ENCODE assay signal across 27 mouse cellular contexts in the genomic region with DNA sequence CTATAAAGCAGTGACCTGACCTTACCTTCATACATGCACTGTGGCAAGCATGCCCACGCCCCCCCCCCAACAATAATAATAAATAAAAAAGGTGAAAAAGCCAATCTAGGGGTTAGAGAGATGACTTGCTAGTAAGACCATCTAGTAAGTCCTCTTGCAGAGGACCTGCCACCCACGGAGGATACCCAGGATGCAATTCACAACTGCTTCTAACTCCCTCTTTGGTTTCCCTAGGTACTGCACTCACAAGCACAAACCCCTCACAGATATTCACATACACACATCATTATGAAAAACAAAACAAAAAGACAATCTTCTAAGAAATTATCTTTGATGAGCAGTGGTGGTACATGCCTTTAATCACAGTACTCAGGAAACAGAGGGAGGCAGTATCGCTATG. TPM values are rescaled to one million over a fixed set of nuclear protein-coding genes. Genes with fewer than 3 reads are reported as not detected.
DNase-seq lines count a peak whose midpoint lies in the region; ATAC-seq and TF ChIP-seq lines count a peak whose summit lies in the region.
"Had no signal": no experiment of that assay in that cellular context is flagged by ENCODE, and none has a peak within 500 bp of the region (broad histone marks: within the 10 kb centered on the region; RNA-seq: fewer than 3 reads in every experiment).

No protein-coding gene starts in this region.

- no peaks in the 10 kb centered on the region for H3K27me3 ChIP-seq in hindbrain, postnatal 0 days (ENCODE audit: insufficient read depth, low read length)
- no peaks in the 10 kb centered on the region for H3K27me3 ChIP-seq in hindbrain, embryonic 16.5 days (replicated peaks; ENCODE audit: control insufficient read depth, insufficient read depth, low read length)
- H3K27me3 ChIP-seq in splenic B cell, adult 2 months (ENCODE audit: control insufficient read depth, insufficient read depth, low read length, poor library complexity, severe bottlenecking), result no peaks in the 10 kb centered on the region
- no peaks in the 10 kb centered on the region for H3K27me3 ChIP-seq in forebrain, embryonic 14.5 days (replicated peaks; ENCODE audit: control insufficient read depth, insufficient read depth, low read length)
- H3K27me3 ChIP-seq: forebrain, embryonic 13.5 days; heart, embryonic 13.5 days; hindbrain, embryonic 13.5 days; limb, embryonic 15.5 days; midbrain, embryonic 13.5 days; Patski had no signal

- H3K27ac ChIP-seq in hindbrain, postnatal 0 days, result no peak overlapping the region
- H3K27ac ChIP-seq in hindbrain, embryonic 16.5 days (ENCODE audit: low read depth, low read length), result no peak overlapping the region
- no peak overlapping the region for H3K27ac ChIP-seq in forebrain, embryonic 14.5 days (ENCODE audit: low read depth, low read length)
- H3K27ac ChIP-seq: forebrain, embryonic 13.5 days; heart, embryonic 13.5 days; hindbrain, embryonic 13.5 days; left cerebral cortex, adult 2 months; limb, embryonic 15.5 days; midbrain, embryonic 13.5 days had no signal

- H3K36me3 ChIP-seq in hindbrain, postnatal 0 days (ENCODE audit: insufficient read depth, low read length), result no peaks in the 10 kb centered on the region
- no peaks in the 10 kb centered on the region for H3K36me3 ChIP-seq in hindbrain, embryonic 16.5 days (ENCODE audit: control insufficient read depth, insufficient read depth, low read length)
- no peaks in the 10 kb centered on the region for H3K36me3 ChIP-seq in splenic B cell, adult 2 months (ENCODE audit: control insufficient read depth, insufficient read depth, low read length, poor library complexity, severe bottlenecking)
- H3K36me3 ChIP-seq in forebrain, embryonic 14.5 days (ENCODE audit: control insufficient read depth, insufficient read depth, low read length), result no peaks in the 10 kb centered on the region
- H3K36me3 ChIP-seq: hindbrain, embryonic 13.5 days had no signal

- H3K4me1 ChIP-seq in hindbrain, postnatal 0 days (ENCODE audit: insufficient read depth, low read length), result peaks cover 11% of the 10 kb centered on the region
- peaks cover 22% of the 10 kb centered on the region for H3K4me1 ChIP-seq in hindbrain, embryonic 16.5 days (ENCODE audit: control insufficient read depth, insufficient read depth, low read depth, low read length)
- peaks cover 16% of the 10 kb centered on the region for H3K4me1 ChIP-seq in forebrain, embryonic 14.5 days (ENCODE audit: control insufficient read depth, insufficient read depth, low read length)

- H3K4me2 ChIP-seq in hindbrain, postnatal 0 days (ENCODE audit: low read depth, low read length), result no peak overlapping the region
- no peak overlapping the region for H3K4me2 ChIP-seq in hindbrain, embryonic 16.5 days (ENCODE audit: low read length)
- no peak overlapping the region for H3K4me2 ChIP-seq in forebrain, embryonic 14.5 days (ENCODE audit: low read length)
- H3K4me2 ChIP-seq: forebrain, embryonic 13.5 days; heart, embryonic 13.5 days; hindbrain, embryonic 13.5 days; limb, embryonic 15.5 days; midbrain, embryonic 13.5 days had no signal

- H3K9me3 ChIP-seq in hindbrain, postnatal 0 days (ENCODE audit: low read length), result no peaks in the 10 kb centered on the region
- no peaks in the 10 kb centered on the region for H3K9me3 ChIP-seq in hindbrain, embryonic 16.5 days (ENCODE audit: control insufficient read depth, low read length)
- no peaks in the 10 kb centered on the region for H3K9me3 ChIP-seq in forebrain, embryonic 14.5 days (replicated peaks; ENCODE audit: control insufficient read depth, low read length)
- H3K9me3 ChIP-seq: forebrain, embryonic 13.5 days; heart, embryonic 13.5 days; hindbrain, embryonic 13.5 days; limb, embryonic 15.5 days; midbrain, embryonic 13.5 days had no signal

- no peak overlapping the region for H3K9ac ChIP-seq in hindbrain, postnatal 0 days (replicated peaks; ENCODE audit: low read length)
- no peak overlapping the region for H3K9ac ChIP-seq in hindbrain, embryonic 16.5 days (ENCODE audit: low read depth, low read length)
- no peak overlapping the region for H3K9ac ChIP-seq in forebrain, embryonic 14.5 days (ENCODE audit: low read length)
- H3K9ac ChIP-seq: forebrain, embryonic 13.5 days; heart, embryonic 13.5 days; hindbrain, embryonic 13.5 days; limb, embryonic 15.5 days; midbrain, embryonic 13.5 days had no signal

- H3K4me3 ChIP-seq in hindbrain, postnatal 0 days (ENCODE audit: low read length), result no peak overlapping the region
- H3K4me3 ChIP-seq in hindbrain, embryonic 16.5 days (ENCODE audit: low read length), result no peak overlapping the region
- no peak overlapping the region for H3K4me3 ChIP-seq in forebrain, embryonic 14.5 days (ENCODE audit: low read depth, low read length)
- H3K4me3 ChIP-seq: forebrain, embryonic 13.5 days; gastrocnemius, adult 2 months; heart, embryonic 13.5 days; hindbrain, embryonic 13.5 days; left cerebral cortex, adult 2 months; limb, embryonic 15.5 days; midbrain, embryonic 13.5 days had no signal

- no peak for ATAC-seq in hindbrain, postnatal 0 days
- ATAC-seq in hindbrain, embryonic 16.5 days, result no peak
- ATAC-seq in forebrain, embryonic 14.5 days, result no peak
- ATAC-seq: activated CD4-positive, CD25-positive, alpha-beta regulatory T cell, adult 4 months; forebrain, embryonic 13.5 days; intestine, embryonic 16.5 days; midbrain, embryonic 13.5 days; Patski had no signal

- peak; percentile 19; the same call in 1 of the 2 replicates for TF ChIP-seq CTCF in hindbrain, postnatal 0 days (IDR thresholded peaks at IDR 0.05; ENCODE audit: low read depth)

- WGBS in hindbrain, postnatal 0 days, result 90% methylated on average over 3 of the region's 3 CpGs
- WGBS in hindbrain, embryonic 16.5 days, result 87% methylated on average over 3 of the region's 3 CpGs
- WGBS in forebrain, embryonic 14.5 days, result 94% methylated on average over 3 of the region's 3 CpGs

- DNase-seq in hindbrain, postnatal 0 days (ENCODE audit: low spot score), result no peak
- DNase-seq in ES-CJ7 (ENCODE audit: low read depth, low spot score) (peak; percentile 45), R1 (ENCODE audit: low read depth, low spot score) (peak; percentile 50)
- peak; percentile 23 for DNase-seq in splenic B cell, adult 2 months (ENCODE audit: low read depth, low spot score)
- DNase-seq in adrenal gland, postnatal 14 days, result no peak
- DNase-seq in forebrain, embryonic 14.5 days (ENCODE audit: low spot score), result no peak
- DNase-seq: adrenal gland, adult 8-10 months; cerebellum, adult 8-10 months; cerebellum, postnatal 36 days; gastrocnemius, adult 2 months; heart, postnatal 14 days; kidney, adult 9 months; kidney, postnatal 36 days; left cerebral cortex, postnatal 4 days; lung, adult 2 months had no signal

RNA-seq across cellular contexts. Expression of gene Gpatch8, which starts 4.1 kb away (rescaled TPM):
- total RNA-seq in hindbrain, postnatal 0 days (2014; rRNA removed), result 21.0 and 21.3 TPM in 2 replicates
- 48.9 and 50.6 TPM in 2 replicates for polyA plus RNA-seq in hindbrain, postnatal 0 days (2015; fragmentation: Nextera tagmentation; extraction: Ambion mirVana)
- 52.9 and 60.5 TPM in 2 replicates for polyA plus RNA-seq in hindbrain, embryonic 16.5 days (2015; fragmentation: Nextera tagmentation; extraction: Ambion mirVana)
- total RNA-seq in adrenal gland, postnatal 14 days (2021), result 29.7 and 29.9 TPM in 2 replicates
- polyA plus RNA-seq in forebrain, embryonic 14.5 days (2014; fragmentation: Nextera tagmentation; extraction: Ambion mirVana), result 32.6 and 47.7 TPM in 2 replicates

RNA-seq across cellular contexts. Expression of gene Gm11627, which starts 27.2 kb away (rescaled TPM):
- total RNA-seq in hindbrain, postnatal 0 days (2014; rRNA removed), result 2.0 TPM in 1 of 2 replicates, not detected in the other
- 5.2 TPM in 2 replicates for polyA plus RNA-seq in hindbrain, postnatal 0 days (2015; fragmentation: Nextera tagmentation; extraction: Ambion mirVana)
- 2.8 and 4.1 TPM in 2 replicates for polyA plus RNA-seq in hindbrain, embryonic 16.5 days (2015; fragmentation: Nextera tagmentation; extraction: Ambion mirVana)
- 0.44 and 0.60 TPM in 2 replicates for total RNA-seq in adrenal gland, postnatal 14 days (2021)
- 6.8 and 9.8 TPM in 2 replicates for polyA plus RNA-seq in forebrain, embryonic 14.5 days (2014; fragmentation: Nextera tagmentation; extraction: Ambion mirVana)
- total RNA-seq: gastrocnemius, adult 2 months; megakaryocyte, adult 5-6 weeks; monocyte, adult 5-6 weeks had no signal
- polyA plus RNA-seq: activated CD4-positive, CD25-positive, alpha-beta regulatory T cell, adult 4 months; Patski had no signal

RNA-seq across cellular contexts. Expression of gene Fzd2, which starts 52.1 kb away (rescaled TPM):
- 31.7 and 34.5 TPM in 2 replicates for total RNA-seq in hindbrain, postnatal 0 days (2014; rRNA removed)
- polyA plus RNA-seq in hindbrain, postnatal 0 days (2015; fragmentation: Nextera tagmentation; extraction: Ambion mirVana), result 6.0 and 6.5 TPM in 2 replicates
- 6.0 and 6.7 TPM in 2 replicates for polyA plus RNA-seq in hindbrain, embryonic 16.5 days (2015; fragmentation: Nextera tagmentation; extraction: Ambion mirVana)
- 4.0 and 4.4 TPM in 2 replicates for total RNA-seq in adrenal gland, postnatal 14 days (2021)
- 18.6 and 19.2 TPM in 2 replicates for polyA plus RNA-seq in forebrain, embryonic 14.5 days (2014; fragmentation: Nextera tagmentation; extraction: Ambion mirVana)
- total RNA-seq: megakaryocyte, adult 5-6 weeks; monocyte, adult 5-6 weeks had no signal
- polyA plus RNA-seq: activated CD4-positive, CD25-positive, alpha-beta regulatory T cell, adult 4 months had no signal

Comparison
In these comparisons a context has a peak if more than half of its experiments do, and no peak if none do; other contexts are left out.
1. DNase-seq: peak in ES-CJ7 (single experiment), R1 (single experiment) and splenic B cell, adult 2 months (single experiment); none in hindbrain, postnatal 0 days (single experiment), adrenal gland, postnatal 14 days (single experiment) and forebrain, embryonic 14.5 days (single experiment).